Mouse (Mus musculus): ENCODE measurements around the gene Fuca2. TPM values are rescaled to one million over a fixed set of nuclear protein-coding genes. Genes with fewer than 3 reads are reported as not detected.

Gene Fuca2
- polyA plus RNA-seq, 1 experiment from 2014 or later = 78.9 TPM

- WGBS = 90% methylated on average over 7 of the region's 7 CpGs
- H3K9ac ChIP-seq = no peak overlapping the region
- peaks cover 21% of the 10 kb centered on the region for H3K36me3 ChIP-seq
- H3K27me3 ChIP-seq = no peaks in the 10 kb centered on the region
- ATAC-seq (replicated peaks; ENCODE audit: insufficient number of reproducible peaks, insufficient read depth, low FRiP score, low read depth) = no peak
- H3K4me2 ChIP-seq = no peak overlapping the region
- H3K27ac ChIP-seq = no peak overlapping the region
- no peaks in the 10 kb centered on the region for H3K9me3 ChIP-seq (replicated peaks)
- H3K4me3 ChIP-seq = no peak overlapping the region
- H3K4me1 ChIP-seq (replicated peaks) = peaks cover 14% of the 10 kb centered on the region
Observed at GRCm38 (mm10) chr10:13536706-13537105, 37.4 kb downstream of the Fuca2 start.

DNA sequence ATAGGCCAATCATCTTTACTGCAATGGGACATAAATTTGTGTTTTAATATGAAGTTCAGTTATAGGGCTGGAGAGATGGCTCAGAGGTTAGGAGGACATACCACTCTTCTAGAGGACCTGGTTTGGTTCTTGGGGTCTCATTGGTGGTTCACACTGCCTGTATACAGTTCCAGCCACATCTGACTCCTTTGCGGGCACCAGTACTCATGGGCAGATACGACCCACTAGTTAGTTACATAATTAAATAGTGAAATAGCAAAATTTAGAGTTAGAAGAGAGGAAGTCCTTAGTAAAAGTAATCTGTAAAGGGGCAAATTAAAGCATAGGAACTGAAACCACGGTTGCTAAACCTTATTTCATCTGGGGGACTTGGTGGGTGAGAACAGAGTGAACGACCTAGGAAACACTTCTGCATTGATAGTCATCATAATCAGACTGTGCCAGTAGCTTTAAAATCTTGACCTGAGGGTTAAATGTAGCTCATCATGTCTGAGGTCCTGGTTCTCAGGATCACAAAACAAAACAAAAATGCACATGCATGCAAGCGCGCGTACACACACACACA lies 40.5 kb downstream of the Fuca2 start:
- Histone ChIP-seq H3K4me3 (no peak overlapping the region), H3K27ac (no peak overlapping the region), H3K9me3 (replicated peaks) (no peaks in the 10 kb centered on the region), H3K9ac (no peak overlapping the region), H3K27me3 (no peaks in the 10 kb centered on the region), H3K36me3 (peaks cover 17% of the 10 kb centered on the region; the same call in 1 of the 2 replicates), H3K4me2 (no peak overlapping the region), H3K4me1 (replicated peaks) (peaks cover 9% of the 10 kb centered on the region)
- no peak for ATAC-seq (replicated peaks; ENCODE audit: insufficient number of reproducible peaks, insufficient read depth, low FRiP score, low read depth)
- 92% methylated on average over 7 of the region's 7 CpGs for WGBS

- Histone ChIP-seq H3K4me2 (no peak overlapping the region), H3K9me3 (replicated peaks) (no peaks in the 10 kb centered on the region), H3K27ac (no peak overlapping the region), H3K9ac (no peak overlapping the region), H3K4me1 (replicated peaks) (no peaks in the 10 kb centered on the region), H3K27me3 (no peaks in the 10 kb centered on the region), H3K4me3 (no peak overlapping the region), H3K36me3 (peaks cover 14% of the 10 kb centered on the region)
- ATAC-seq (replicated peaks; ENCODE audit: insufficient number of reproducible peaks, insufficient read depth, low FRiP score, low read depth) = no peak
- 90% methylated on average over 5 of the region's 5 CpGs for WGBS
Observed at GRCm38 (mm10) chr10:13541721-13542120, 42.4 kb downstream of the Fuca2 start.

- Histone ChIP-seq H3K9ac (peak within 1 kb of the TSS; percentile 87), H3K27ac (peak within 1 kb of the TSS; percentile 83), H3K4me2 (peak within 1 kb of the TSS; percentile 76), H3K4me3 (peak within 1 kb of the TSS; percentile 83), H3K9me3 (replicated peaks) (no peaks in the 10 kb centered on the region), H3K36me3 (no peaks in the 10 kb centered on the region; the same call in 1 of the 2 replicates), H3K4me1 (replicated peaks) (peaks cover 11% of the 10 kb centered on the region), H3K27me3 (no peaks in the 10 kb centered on the region)
- peak; percentile 95 for ATAC-seq (replicated peaks; ENCODE audit: insufficient number of reproducible peaks, insufficient read depth, low FRiP score, low read depth)
- under 1% methylated on average over 51 of the region's 51 CpGs for WGBS
Observed at GRCm38 (mm10) chr10:13552646-13553497, 53.5 kb downstream of the Fuca2 start, which contains the start of the genes Adat2 and Pex3. Gene Adat2, plus strand, starts transcription at chr10:13552894. Gene Pex3, minus strand, starts transcription at chr10:13553142.

GRCm38 (mm10) chr10:13553498-13553985 lies 54.2 kb downstream of the Fuca2 start:
- Histone ChIP-seq H3K9me3 (replicated peaks) (no peaks in the 10 kb centered on the region), H3K9ac (peak overlapping the region; percentile 87), H3K27ac (peak overlapping the region; percentile 83), H3K36me3 (no peaks in the 10 kb centered on the region; the same call in 1 of the 2 replicates), H3K4me1 (replicated peaks) (peaks cover 11% of the 10 kb centered on the region), H3K27me3 (no peaks in the 10 kb centered on the region), H3K4me3 (peak overlapping the region; percentile 83), H3K4me2 (peak overlapping the region; percentile 76)
- 20% methylated on average over 10 of the region's 10 CpGs for WGBS
- no peak for ATAC-seq (replicated peaks; ENCODE audit: insufficient number of reproducible peaks, insufficient read depth, low FRiP score, low read depth)

GRCm38 (mm10) chr10:13554316-13554715 lies 55.0 kb downstream of the Fuca2 start:
- Histone ChIP-seq H3K4me3 (no peak overlapping the region), H3K27me3 (no peaks in the 10 kb centered on the region), H3K9ac (no peak overlapping the region), H3K4me1 (replicated peaks) (peaks cover 11% of the 10 kb centered on the region), H3K4me2 (no peak overlapping the region), H3K27ac (no peak overlapping the region), H3K36me3 (no peaks in the 10 kb centered on the region; the same call in 1 of the 2 replicates), H3K9me3 (replicated peaks) (no peaks in the 10 kb centered on the region)
- WGBS = 85% methylated on average over 1 of the region's 1 CpGs
- ATAC-seq (replicated peaks; ENCODE audit: insufficient number of reproducible peaks, insufficient read depth, low FRiP score, low read depth) = no peak

- WGBS = 86% methylated on average over 13 of the region's 13 CpGs
- Histone ChIP-seq H3K4me3 (no peak overlapping the region), H3K27me3 (no peaks in the 10 kb centered on the region), H3K27ac (no peak overlapping the region), H3K4me1 (replicated peaks) (peaks cover 4% of the 10 kb centered on the region; the same call in 1 of the 2 replicates), H3K4me2 (no peak overlapping the region), H3K9ac (no peak overlapping the region), H3K36me3 (peaks cover 11% of the 10 kb centered on the region), H3K9me3 (replicated peaks) (no peaks in the 10 kb centered on the region)
- no peak for ATAC-seq (replicated peaks; ENCODE audit: insufficient number of reproducible peaks, insufficient read depth, low FRiP score, low read depth)
Observed at GRCm38 (mm10) chr10:13560014-13560674, 60.8 kb downstream of the Fuca2 start.

- WGBS = 25% methylated on average over 24 of the region's 24 CpGs
- H3K36me3 ChIP-seq = peaks cover 11% of the 10 kb centered on the region
- H3K9me3 ChIP-seq (replicated peaks) = no peaks in the 10 kb centered on the region
- no peaks in the 10 kb centered on the region for H3K27me3 ChIP-seq
- peak overlapping the region; percentile 39 for H3K4me3 ChIP-seq
- H3K4me1 ChIP-seq (replicated peaks) = peaks cover 4% of the 10 kb centered on the region; the same call in 1 of the 2 replicates
- no peak overlapping the region for H3K9ac ChIP-seq
- no peak overlapping the region for H3K27ac ChIP-seq
- H3K4me2 ChIP-seq = peak overlapping the region; percentile 61
- ATAC-seq (replicated peaks; ENCODE audit: insufficient number of reproducible peaks, insufficient read depth, low FRiP score, low read depth) = no peak
Observed at GRCm38 (mm10) chr10:13564364-13565079, 65.2 kb downstream of the Fuca2 start.

GRCm38 (mm10) chr10:13565080-13565448 lies 65.7 kb downstream of the Fuca2 start:
- Histone ChIP-seq H3K36me3 (peaks cover 10% of the 10 kb centered on the region), H3K27ac (no peak overlapping the region), H3K9me3 (replicated peaks) (no peaks in the 10 kb centered on the region), H3K9ac (no peak overlapping the region), H3K4me3 (peak overlapping the region; percentile 39), H3K4me1 (replicated peaks) (peaks cover 7% of the 10 kb centered on the region; the same call in 1 of the 2 replicates), H3K27me3 (no peaks in the 10 kb centered on the region), H3K4me2 (peak overlapping the region; percentile 61)
- WGBS = 55% methylated on average over 8 of the region's 8 CpGs
- no peak for ATAC-seq (replicated peaks; ENCODE audit: insufficient number of reproducible peaks, insufficient read depth, low FRiP score, low read depth)

DNA sequence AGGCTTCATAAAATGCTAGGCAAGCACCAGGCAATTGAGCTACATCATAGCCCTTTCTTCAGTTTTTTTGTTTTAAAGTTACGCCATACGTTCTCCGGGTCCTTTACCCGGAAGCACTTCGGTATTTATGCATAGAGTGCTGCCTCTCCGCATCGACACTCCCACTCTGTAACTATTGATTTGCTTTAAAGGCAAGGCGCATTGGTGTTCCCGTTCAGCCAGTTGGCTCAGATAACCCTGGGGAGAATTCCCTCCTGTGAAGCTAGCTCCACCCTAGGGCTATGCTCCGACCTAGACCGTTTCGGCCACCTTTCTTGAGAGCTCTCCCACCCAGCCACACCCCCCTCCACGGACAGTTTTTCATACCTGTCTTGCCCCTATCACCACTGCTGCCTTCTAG lies 67.1 kb downstream of the Fuca2 start:
- Histone ChIP-seq H3K9me3 (replicated peaks) (no peaks in the 10 kb centered on the region), H3K9ac (no peak overlapping the region), H3K27ac (no peak overlapping the region), H3K36me3 (no peaks in the 10 kb centered on the region; the same call in 1 of the 2 replicates), H3K4me2 (no peak overlapping the region), H3K27me3 (no peaks in the 10 kb centered on the region), H3K4me3 (no peak overlapping the region), H3K4me1 (replicated peaks) (peaks cover 7% of the 10 kb centered on the region; the same call in 1 of the 2 replicates)
- 55% methylated on average over 13 of the region's 13 CpGs for WGBS
- no peak for ATAC-seq (replicated peaks; ENCODE audit: insufficient number of reproducible peaks, insufficient read depth, low FRiP score, low read depth)

Data from heart, embryonic 15.5 days (tissue).